Mouse (Mus musculus) spleen, adult 2 months (tissue): ENCODE data around the gene Nanog. TPM values are rescaled to one million over a fixed set of nuclear protein-coding genes. Genes with fewer than 3 reads are reported as not detected.

Experiments
- DNase-seq, 2 experiments: peaks; one replicate each; pipeline versions ENCODE4 v3.0.0 to v3.0.0-alpha.2; 2012 to 2021; ENCODE audit warnings: low spot score in 2 of 2, low read depth in 1 of 2
- H3K27ac ChIP-seq: fragments of 200-500 bp; 2 replicates; pipeline ENCODE4 v1.5.1; 2012; ENCODE audit warnings: low read length, inconsistent platforms; ENCODE audit not compliant: insufficient read depth
- H3K27me3 ChIP-seq: fragments of 200-500 bp; 2 replicates; pipeline ENCODE4 v1.6.1; 2012; ENCODE audit warnings: mild to moderate bottlenecking, moderate library complexity, low read length, inconsistent platforms; ENCODE audit not compliant: control insufficient read depth, insufficient read depth
- H3K36me3 ChIP-seq: fragments of 200-500 bp; 2 replicates; pipeline ENCODE4 v1.6.1; 2012; ENCODE audit warnings: mild to moderate bottlenecking, low read length, inconsistent platforms; ENCODE audit not compliant: control insufficient read depth, insufficient read depth
- H3K4me1 ChIP-seq: fragments of 200-500 bp; 2 replicates; pipeline ENCODE4 v1.6.1; 2011; ENCODE audit warnings: inconsistent platforms; ENCODE audit not compliant: control insufficient read depth, insufficient read depth, insufficient read length
- H3K4me3 ChIP-seq: fragments of 200-500 bp; 2 replicates; pipeline ENCODE4 v1.5.1; 2011; ENCODE audit warnings: mild to moderate bottlenecking, inconsistent platforms; ENCODE audit not compliant: insufficient read depth, insufficient read length; ENCODE audit errors: extremely low read depth
- CTCF ChIP-seq: fragments of 200-500 bp; IDR thresholded peaks from 2 replicates; pipeline ENCODE4 v1.5.1; 2011; ENCODE audit warnings: mild to moderate bottlenecking, inconsistent platforms; ENCODE audit not compliant: insufficient read depth, insufficient read length, insufficient replicate concordance; ENCODE audit errors: extremely low read depth
- POLR2A ChIP-seq: fragments of 200-500 bp; IDR thresholded peaks from 2 replicates; pipeline ENCODE4 v1.6.1; 2011; ENCODE audit warnings: low read depth, low read length, inconsistent platforms
- WGBS: fragments of 180-500 bp; shearing (Covaris S2); methylation state at CpG from one replicate; pipeline ENCODE4 v1.1.7; 2018; 5-methylcytosine and 5-hydroxymethylcytosine counted together
- polyA plus RNA-seq: library from polyadenylated mRNA; depleted of rRNA; stranded (reverse); fragments of >200 nt; gene quantifications from 2 replicates; pipeline ENCODE4 v1.2.3, GENCODE M21; 2012

Nanog gene
- polyA plus RNA-seq, 1 experiment, result not detected

GRCm38 (mm10) chr6:122743353-122743752, 36.1 kb downstream of the Nanog start:
- Histone ChIP-seq H3K36me3 (peaks cover 2% of the 10 kb centered on the region; the same call in 1 of the 2 replicates), H3K4me1 (peaks cover 2% of the 10 kb centered on the region; the same call in 1 of the 2 replicates), H3K27ac (no peak overlapping the region), H3K27me3 (no peaks in the 10 kb centered on the region), H3K4me3 (no peak overlapping the region)
- no peak for TF ChIP-seq POLR2A
- no peak for TF ChIP-seq CTCF
- DNase-seq, result no peak
- 42% methylated on average over 11 of the region's 11 CpGs for WGBS

- Histone ChIP-seq H3K4me1 (peaks cover 2% of the 10 kb centered on the region; the same call in 1 of the 2 replicates), H3K4me3 (no peak overlapping the region), H3K27me3 (no peaks in the 10 kb centered on the region), H3K36me3 (no peaks in the 10 kb centered on the region), H3K27ac (no peak overlapping the region)
- no peak for TF ChIP-seq POLR2A
- TF ChIP-seq CTCF, result no peak
- no peak for DNase-seq
- WGBS, result 84% methylated on average over 10 of the region's 10 CpGs
Observed at GRCm38 (mm10) chr6:122744505-122745249, 37.4 kb downstream of the Nanog start.

GRCm38 (mm10) chr6:122750579-122750978, 43.3 kb downstream of the Nanog start:
- Histone ChIP-seq H3K27ac (no peak overlapping the region), H3K4me3 (no peak overlapping the region), H3K36me3 (no peaks in the 10 kb centered on the region), H3K27me3 (no peaks in the 10 kb centered on the region), H3K4me1 (no peaks in the 10 kb centered on the region)
- TF ChIP-seq POLR2A, result no peak
- no peak for TF ChIP-seq CTCF
- no peak for DNase-seq
- WGBS, result 82% methylated on average over 6 of the region's 6 CpGs

GRCm38 (mm10) chr6:122755913-122756312, 48.6 kb downstream of the Nanog start:
- H3K4me1 ChIP-seq, result peaks cover 4% of the 10 kb centered on the region; the same call in 1 of the 2 replicates
- no peaks in the 10 kb centered on the region for H3K27me3 ChIP-seq
- TF ChIP-seq POLR2A (no peak), CTCF (no peak)
- WGBS, result 8% methylated on average over 2 of the region's 2 CpGs
- no peak overlapping the region for H3K27ac ChIP-seq
- no peak for DNase-seq
- H3K36me3 ChIP-seq, result no peaks in the 10 kb centered on the region
- no peak overlapping the region for H3K4me3 ChIP-seq

- Histone ChIP-seq H3K36me3 (no peaks in the 10 kb centered on the region), H3K4me1 (peaks cover 10% of the 10 kb centered on the region; the same call in 1 of the 2 replicates), H3K27ac (no peak overlapping the region), H3K27me3 (no peaks in the 10 kb centered on the region), H3K4me3 (no peak overlapping the region)
- WGBS, result 50% methylated on average over 5 of the region's 5 CpGs
- TF ChIP-seq CTCF (no peak), POLR2A (no peak)
- no peak for DNase-seq
Observed at GRCm38 (mm10) chr6:122758732-122759131, 51.4 kb downstream of the Nanog start.

- H3K4me1 ChIP-seq, result peaks cover 12% of the 10 kb centered on the region
- peak in 1 of 2 experiments; percentile 43 for DNase-seq
- peak overlapping the region; percentile 55 for H3K4me3 ChIP-seq
- H3K27ac ChIP-seq, result no peak overlapping the region
- H3K36me3 ChIP-seq, result no peaks in the 10 kb centered on the region
- 14% methylated on average over 11 of the region's 11 CpGs for whole genome bisulfite sequencing
- no peaks in the 10 kb centered on the region for H3K27me3 ChIP-seq
- TF ChIP-seq POLR2A (no peak), CTCF (no peak)
Observed at GRCm38 (mm10) chr6:122761011-122761599, 53.8 kb downstream of the Nanog start.

GRCm38 (mm10) chr6:122761901-122762300, 54.6 kb downstream of the Nanog start:
- no peaks in the 10 kb centered on the region for H3K36me3 ChIP-seq
- H3K4me1 ChIP-seq, result peaks cover 8% of the 10 kb centered on the region
- no peak overlapping the region for H3K27ac ChIP-seq
- no peak for DNase-seq
- H3K4me3 ChIP-seq, result no peak overlapping the region
- TF ChIP-seq POLR2A (no peak), CTCF (no peak)
- H3K27me3 ChIP-seq, result no peaks in the 10 kb centered on the region
